8 mouse cellular contexts compared by ENCODE assay signal in genomic region chrX:83875389-83875788, GRCm38 (mm10).
DNase-seq lines count a peak whose midpoint lies in the region; TF ChIP-seq lines count a peak whose summit lies in the region.
"Not testable (repeated sequence)": the region's sequence is repeated elsewhere in the genome, so short reads cannot be mapped to it uniquely, and the experiment has no call there.

No protein-coding gene starts in this region.

- not testable (repeated sequence) for H3K9me3 ChIP-seq in MEL (replicated peaks; ENCODE audit: insufficient read depth, low read length)

- H3K36me3 ChIP-seq in MEL (ENCODE audit: control insufficient read depth in 1 of 2, insufficient read depth in 2 of 2, low read length in 2 of 2); heart, adult 2 months (ENCODE audit: control insufficient read depth, insufficient read depth, low read length): not testable (repeated sequence)

- H3K4me3 ChIP-seq in MEL (ENCODE audit: control insufficient read depth in 1 of 2, insufficient read depth in 1 of 2, low read depth in 2 of 2, low read length in 2 of 2); heart, adult 2 months: not testable (repeated sequence)

- TF ChIP-seq EP300 in MEL (IDR thresholded peaks at IDR 0.05; ENCODE audit: low read depth in 1 of 2, low read length in 2 of 2); heart, adult 2 months (IDR thresholded peaks at IDR 0.05; ENCODE audit: insufficient read depth, low read depth, low read length): not testable (repeated sequence)

- TF ChIP-seq POLR2A in MEL (IDR thresholded peaks at IDR 0.05; ENCODE audit: control insufficient read depth in 1 of 2, insufficient read depth in 1 of 2, low read depth in 1 of 2, low read length in 2 of 2, poor library complexity in 1 of 2); heart, adult 2 months (IDR thresholded peaks at IDR 0.05; ENCODE audit: insufficient read depth, low read depth, low read length): not testable (repeated sequence)

- H3K27me3 ChIP-seq in MEL (ENCODE audit: control insufficient read depth in 1 of 2, insufficient read depth in 2 of 2, low read length in 2 of 2); heart, adult 2 months (ENCODE audit: control insufficient read depth, insufficient read depth, low read length): not testable (repeated sequence)

- peak in 2 of 3 experiments; percentile 23 to 25; a peak in 2 of 6 replicates for TF ChIP-seq CTCF in MEL (IDR thresholded peaks at IDR 0.05 in 2 of 3, conservative IDR thresholded peaks at IDR 0.05 in 1 of 3; ENCODE audit: control insufficient read depth in 1 of 3, insufficient read depth in 1 of 3, low read depth in 2 of 3, low read length in 3 of 3, poor library complexity in 1 of 3, severe bottlenecking in 1 of 3)
- TF ChIP-seq CTCF in heart, adult 2 months (IDR thresholded peaks at IDR 0.05), result peak; percentile 56

- peak; percentile 14 for TF ChIP-seq RAD21 in MEL (IDR thresholded peaks at IDR 0.05; ENCODE audit: low read depth, low read length)

- not testable (repeated sequence) for H3K79me2 ChIP-seq in MEL (ENCODE audit: control insufficient read depth, insufficient read depth, low read length, poor library complexity); heart, adult 2 months (replicated peaks; ENCODE audit: control insufficient read depth, insufficient read depth, low read length)

- not testable (repeated sequence) for H3K9ac ChIP-seq in MEL (ENCODE audit: control insufficient read depth, low read depth, low read length, poor library complexity, severe bottlenecking); heart, adult 2 months (ENCODE audit: low read depth, low read length)

- peak; percentile 62 for DNase-seq in MEL (ENCODE audit: low read depth, low spot score)
- peak; percentile 4 for DNase-seq in adrenal gland, postnatal 25 days
- DNase-seq in embryo, embryonic 10.5 days (ENCODE audit: low spot score), result peak; percentile 7
- not testable (repeated sequence) for DNase-seq in heart, adult 2 months
- peak; percentile 1 to 25 for DNase-seq in kidney, adult 8-10 months
- DNase-seq in left cerebral cortex, adult 18-20 months (ENCODE audit: low spot score in 2 of 2), result peak; percentile 16 to 45
- DNase-seq in lung, postnatal 14 days, result peak; percentile 2
- peak; percentile 38 for DNase-seq in right cerebral cortex, postnatal 4 days

- 82% methylated on average over 11 of the region's 11 CpGs for WGBS in heart, adult 2 months

- not testable (repeated sequence) for H3K27ac ChIP-seq in MEL (ENCODE audit: control insufficient read depth, low read depth, low read length); heart, adult 2 months

- intact Hi-C loops in heart, adult 2 months (cut with DNase I), result not testable (repeated sequence)

- H3K4me1 ChIP-seq in MEL (ENCODE audit: control insufficient read depth in 1 of 2, insufficient read depth in 2 of 2, low read length in 2 of 2); heart, adult 2 months (ENCODE audit: control insufficient read depth, insufficient read depth, low read length): not testable (repeated sequence)
